In the genomic region with DNA sequence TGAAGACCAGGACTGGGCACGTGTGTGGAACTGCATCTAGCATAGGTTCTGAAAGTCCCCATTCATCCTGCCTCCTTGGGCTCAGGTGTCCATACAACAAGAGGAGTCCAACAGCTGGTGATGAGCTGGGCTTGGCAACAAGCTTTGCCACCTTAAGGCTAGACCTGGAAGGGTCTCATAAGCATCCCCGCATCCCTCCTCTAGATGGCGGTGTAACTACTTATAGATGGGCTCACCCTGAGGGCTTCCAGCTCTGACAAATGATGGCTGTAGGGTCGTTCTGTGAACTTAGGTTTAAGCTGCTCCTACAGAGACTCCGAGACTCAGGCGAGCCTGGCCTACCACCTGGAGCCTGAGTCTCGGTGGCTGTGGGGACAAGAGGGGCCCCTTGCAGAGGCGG, we compare ENCODE assay signal across 9 mouse cellular contexts. TPM values are rescaled to one million over a fixed set of nuclear protein-coding genes. Genes with fewer than 3 reads are reported as not detected.
DNase-seq lines count a peak whose midpoint lies in the region; ATAC-seq and TF ChIP-seq lines count a peak whose summit lies in the region.
"Had no signal": no experiment of that assay in that cellular context is flagged by ENCODE, and none has a peak within 500 bp of the region (broad histone marks: within the 10 kb centered on the region; RNA-seq: fewer than 3 reads in every experiment).

No protein-coding gene starts in this region.

- H3K27ac ChIP-seq in layer of hippocampus, adult 2 months, result no peak overlapping the region
- H3K27ac ChIP-seq: limb, embryonic 13.5 days had no signal

- DNase-seq in layer of hippocampus, adult 2 months (ENCODE audit: low spot score in 2 of 2), result peak in 1 of 2 experiments; percentile 52
- DNase-seq in layer of hippocampus, postnatal 36 days, result no peak
- DNase-seq in ES-CJ7 (ENCODE audit: low read depth, low spot score), result peak; percentile 65
- peak; percentile 59 for DNase-seq in brain, adult 2 months (ENCODE audit: low read depth, low spot score)

- H3K4me3 ChIP-seq in layer of hippocampus, adult 2 months, result no peak overlapping the region
- H3K4me3 ChIP-seq: erythroblast, embryonic 14.5 days; limb, embryonic 13.5 days had no signal

- ATAC-seq in megakaryocyte-erythroid progenitor cell, adult 5-6 weeks (replicated peaks; ENCODE audit: low FRiP score, low TSS enrichment, poor library complexity, severe bottlenecking), result peak; percentile 71
- ATAC-seq in erythroblast, adult 5-6 weeks (replicated peaks; ENCODE audit: low FRiP score, poor library complexity, severe bottlenecking), result no peak
- ATAC-seq in cerebellum, adult (ENCODE audit: insufficient number of reproducible peaks, low FRiP score, low TSS enrichment), result no peak

- TF ChIP-seq CTCF in layer of hippocampus, adult 2 months (conservative IDR thresholded peaks at IDR 0.05), result peak; percentile 80

RNA-seq across cellular contexts. Expression of a gene that starts 3.0 kb away (rescaled TPM):
- total RNA-seq in layer of hippocampus, adult 2 months (2021), result 1 to 10 TPM; 1.7 to 2.0 TPM
- 1 to 10 TPM; 1.4 to 2.0 TPM for total RNA-seq in layer of hippocampus, postnatal 36 days (2021)
- total RNA-seq in megakaryocyte-erythroid progenitor cell, adult 5-6 weeks (2014; fragmentation: Nextera tagmentation), result 1.9 and 4.4 TPM in 2 replicates
- 4.3 and 5.4 TPM in 2 replicates for total RNA-seq in megakaryocyte-erythroid progenitor cell, adult 5-6 weeks (2017)
- 2.3 TPM in 1 of 2 replicates, not detected in the other for total RNA-seq in erythroblast, adult 5-6 weeks (2015; ENCODE audit: low replicate concordance)
- total RNA-seq in erythroblast, adult 5-6 weeks (2017; ENCODE audit: low replicate concordance), result 0.43 and 0.56 TPM in 2 replicates

Comparison
In these comparisons a context has a peak if more than half of its experiments do, and no peak if none do; other contexts are left out.
1. DNase-seq: peak in ES-CJ7 (single experiment) and brain, adult 2 months (single experiment); none in layer of hippocampus, postnatal 36 days (0 of 2).